Mouse (Mus musculus) Muller cell, postnatal 12 days (primary cell): ENCODE results near the gene Frmd5.
A peak's percentile ranks its signal among the peaks of the same experiment; 100 is the strongest.

Source experiments
- DNase-seq: peaks from one replicate; pipeline ENCODE4 v3.0.0-alpha.2; 2015; ENCODE audit errors: inconsistent ontology term

Frmd5 gene

DNA sequence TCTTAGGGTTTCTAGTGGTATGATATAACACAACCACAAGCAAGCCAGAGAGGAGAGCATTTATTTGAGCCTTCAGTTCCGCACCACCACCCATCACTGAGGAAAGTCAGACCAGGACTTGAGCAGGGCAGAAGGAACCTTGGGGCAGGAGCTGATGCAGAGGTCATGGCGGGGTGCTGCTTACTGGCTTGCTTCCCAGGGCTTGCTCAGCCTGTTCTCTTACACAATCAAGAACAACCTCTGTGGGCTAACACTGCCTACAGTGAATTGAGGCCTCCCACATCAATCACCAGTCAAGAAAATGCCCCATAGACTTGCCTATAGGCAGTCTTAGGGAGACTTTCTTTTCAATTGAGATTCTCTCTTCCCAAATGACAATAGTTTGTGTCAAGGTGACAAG lies 118.8 kb downstream of the Frmd5 start:
- DNase-seq, result no peak

DNA sequence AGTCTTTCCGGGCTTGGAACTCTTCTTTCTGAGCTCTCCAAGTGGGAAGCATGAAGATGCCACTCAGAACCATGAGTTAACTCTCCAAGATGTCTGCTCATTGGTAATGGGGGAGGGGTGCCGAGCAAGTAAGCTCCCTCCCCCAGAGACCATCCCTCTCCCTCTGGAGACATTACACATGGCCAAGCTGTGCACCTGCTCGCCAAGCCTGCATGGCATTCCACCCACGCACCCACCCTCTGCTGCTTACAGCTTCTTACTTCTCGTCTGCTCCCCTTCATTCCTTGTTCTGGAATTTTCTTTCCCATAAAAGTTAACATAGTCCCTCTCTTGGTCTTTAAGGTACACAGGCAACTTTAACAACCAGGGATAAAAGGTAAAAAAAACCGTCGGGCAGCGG lies 123.3 kb downstream of the Frmd5 start:
- no peak for DNase-seq

DNA sequence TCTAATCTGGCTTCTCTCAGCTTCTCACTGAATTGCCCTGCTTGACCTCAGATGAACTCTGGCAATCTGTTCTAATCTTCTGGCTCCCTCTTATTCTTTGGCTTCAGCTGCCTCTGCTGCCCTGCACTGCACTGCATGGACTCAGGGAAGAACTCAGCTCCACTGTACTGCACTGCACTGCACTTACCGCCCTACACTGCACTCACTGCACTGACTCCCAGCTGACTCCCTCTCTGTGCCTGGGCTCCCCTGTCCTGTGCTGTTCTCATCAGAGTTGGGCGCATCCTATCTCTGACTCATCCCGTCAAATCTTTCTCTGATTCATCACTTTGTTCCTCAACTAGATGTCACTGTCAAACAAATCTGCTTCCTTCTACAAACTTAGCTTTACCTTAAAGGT lies 124.5 kb downstream of the Frmd5 start:
- DNase-seq, result no peak

DNA sequence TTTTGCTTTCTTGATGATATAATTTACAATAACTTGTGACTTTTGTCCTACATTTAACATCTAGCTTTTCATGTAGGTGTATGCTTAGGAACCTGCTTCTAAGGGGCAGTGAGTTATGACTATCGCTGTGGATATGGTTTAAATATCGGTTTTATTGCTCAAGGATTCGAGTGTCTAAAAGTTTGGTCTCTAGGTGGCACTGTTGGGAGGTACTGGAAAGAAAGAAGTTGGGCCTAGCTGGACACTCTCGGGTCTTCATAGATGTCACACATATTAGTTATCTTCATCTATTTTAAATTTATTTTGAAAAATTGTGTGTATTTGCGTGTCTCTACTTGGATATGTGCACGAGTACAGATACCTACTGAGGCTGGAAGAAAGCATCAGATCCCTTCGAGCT lies 127.2 kb downstream of the Frmd5 start:
- DNase-seq, result no peak

DNA sequence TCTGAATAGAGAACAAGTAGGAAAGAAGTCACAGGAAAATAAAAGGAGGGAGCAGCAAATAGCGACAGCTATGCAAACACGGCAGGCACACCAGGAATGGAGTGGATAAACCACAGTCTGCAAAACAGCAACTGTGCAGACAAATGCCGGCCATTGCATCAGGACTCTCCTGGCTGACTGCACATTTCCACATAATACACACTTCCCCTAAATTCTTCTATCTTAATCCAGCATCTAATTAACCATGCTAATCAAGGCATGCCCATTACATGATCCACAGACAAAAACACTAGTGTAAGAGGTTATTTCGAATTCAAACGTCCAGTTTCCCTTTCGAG lies 129.3 kb downstream of the Frmd5 start:
- peak; percentile 54 for DNase-seq

DNA sequence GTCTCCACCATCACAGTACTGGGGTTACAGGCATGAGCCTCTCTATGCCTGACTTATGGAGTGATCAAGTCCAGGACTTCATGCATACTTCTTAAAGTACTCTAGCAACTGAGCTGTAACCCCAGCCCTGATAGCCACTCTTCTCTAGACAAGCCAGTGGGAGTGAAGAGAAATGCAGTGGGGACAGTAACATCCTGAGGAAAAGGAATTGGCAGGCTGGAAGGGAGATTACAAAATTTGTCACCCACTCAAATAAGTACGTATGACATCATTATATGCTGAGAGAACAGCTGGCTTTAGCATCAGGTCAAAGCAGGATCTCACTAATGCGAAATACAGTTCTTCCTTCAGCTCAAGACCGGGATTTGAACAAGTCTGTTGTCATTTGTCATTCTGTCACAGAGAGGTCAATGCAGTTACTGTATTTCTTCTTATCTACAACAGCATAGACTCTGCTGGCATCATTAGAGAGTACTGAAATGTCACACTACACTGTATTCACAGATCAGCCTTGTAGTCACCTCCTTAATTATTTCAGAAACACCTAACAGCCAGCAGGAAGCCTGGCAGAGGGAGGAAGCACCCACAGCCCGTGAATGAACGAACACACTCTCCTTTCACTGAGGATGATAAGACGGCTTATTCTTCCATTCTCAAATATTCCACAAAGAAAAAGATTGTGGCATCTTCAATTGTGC lies 129.8 kb downstream of the Frmd5 start:
- DNase-seq, result no peak

DNA sequence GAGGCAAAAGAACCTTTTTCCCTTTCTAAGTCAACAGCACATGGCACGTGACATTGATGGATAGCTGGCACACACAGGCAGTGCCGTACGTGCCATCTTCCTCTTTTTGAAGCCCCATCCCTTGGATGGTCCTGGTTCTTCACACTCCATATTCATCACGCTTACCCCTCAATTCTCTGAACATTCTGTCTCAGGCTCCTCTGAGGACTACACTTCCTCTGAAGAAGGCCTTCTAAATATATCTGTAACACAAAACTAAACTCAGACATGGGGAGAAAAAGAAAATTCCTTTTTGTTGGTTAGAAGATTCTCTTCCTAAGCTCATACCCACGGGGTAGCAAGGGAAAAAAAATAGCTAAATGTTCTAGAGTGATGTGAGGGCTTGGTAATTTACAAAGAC lies 131.0 kb downstream of the Frmd5 start:
- no peak for DNase-seq

DNA sequence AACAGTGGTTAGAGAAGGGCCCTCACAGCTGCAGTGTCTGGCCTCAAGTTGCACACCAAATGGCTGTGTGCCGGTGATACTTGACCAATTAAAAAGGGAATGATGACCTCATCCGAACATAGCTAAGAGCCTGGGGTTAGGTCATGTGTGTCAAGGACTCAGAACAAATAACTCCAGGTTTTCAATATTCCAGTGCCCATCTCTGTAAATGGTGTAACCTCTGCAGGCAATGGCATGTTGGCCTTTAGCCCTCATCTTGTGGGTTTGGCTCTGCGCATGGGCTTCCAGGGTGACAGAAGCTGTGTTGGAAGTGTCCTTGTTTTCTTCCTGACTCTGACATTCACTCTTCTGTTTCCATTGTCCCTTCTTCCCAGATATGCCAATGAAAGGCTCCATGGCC lies 131.8 kb downstream of the Frmd5 start:
- DNase-seq, result peak; percentile 54

DNA sequence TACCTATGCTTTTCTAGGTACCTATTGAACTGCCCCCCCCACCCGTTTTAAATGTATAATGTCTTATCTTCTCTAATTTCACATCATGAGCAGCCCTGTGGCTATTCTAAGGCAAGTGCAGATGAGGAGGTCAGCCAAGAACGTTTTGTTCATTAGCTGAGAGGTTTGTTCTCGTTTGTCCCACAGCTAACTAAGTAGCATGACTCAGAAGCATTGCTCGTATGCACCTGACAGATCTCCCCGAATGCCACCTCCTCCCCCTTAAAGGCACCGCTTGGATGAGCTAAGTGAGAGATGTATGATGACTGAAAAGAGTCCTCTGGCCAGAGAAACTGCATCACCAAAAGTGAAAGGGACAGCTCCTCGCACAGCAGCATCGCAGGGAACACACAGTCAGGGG lies 132.7 kb downstream of the Frmd5 start:
- DNase-seq, result peak; percentile 81

DNA sequence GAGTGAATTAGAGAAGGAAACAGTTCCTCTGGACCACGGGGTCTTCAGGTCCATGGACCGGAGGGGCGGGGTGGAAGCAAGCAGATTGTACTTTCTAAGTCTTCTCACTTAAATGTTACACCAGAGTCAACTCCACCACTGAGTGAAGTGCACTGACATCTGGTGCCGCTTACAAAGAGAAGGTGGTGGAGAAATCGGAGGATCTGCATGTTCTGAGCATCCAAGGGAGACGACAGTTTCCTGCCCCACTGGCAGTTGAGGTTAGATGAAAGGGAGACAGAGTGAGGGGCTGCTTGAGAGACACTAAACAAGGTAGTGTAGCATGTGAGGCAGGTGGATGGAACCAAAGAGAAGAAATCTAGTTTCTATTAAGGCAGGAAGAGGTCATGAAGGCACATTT lies 137.0 kb downstream of the Frmd5 start:
- no peak for DNase-seq

DNA sequence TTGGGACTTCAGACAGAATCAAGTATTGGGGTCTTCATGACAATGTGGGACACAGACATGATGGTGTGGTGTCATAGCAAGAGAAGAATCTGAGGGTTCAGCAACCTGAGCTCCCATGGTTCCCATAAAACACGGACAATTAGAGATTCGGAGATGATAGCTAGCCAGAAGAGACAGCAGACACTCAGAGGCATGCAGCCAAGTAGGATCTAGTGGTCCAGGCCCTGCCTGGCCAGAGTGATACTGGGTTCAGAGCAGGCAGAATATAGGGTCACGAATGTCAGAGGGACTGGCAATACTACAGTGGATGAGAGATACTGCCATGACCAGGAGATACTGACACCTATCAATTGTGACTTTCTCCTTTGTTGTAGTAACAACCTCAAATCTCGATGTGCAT lies 138.6 kb downstream of the Frmd5 start:
- DNase-seq, result no peak

DNA sequence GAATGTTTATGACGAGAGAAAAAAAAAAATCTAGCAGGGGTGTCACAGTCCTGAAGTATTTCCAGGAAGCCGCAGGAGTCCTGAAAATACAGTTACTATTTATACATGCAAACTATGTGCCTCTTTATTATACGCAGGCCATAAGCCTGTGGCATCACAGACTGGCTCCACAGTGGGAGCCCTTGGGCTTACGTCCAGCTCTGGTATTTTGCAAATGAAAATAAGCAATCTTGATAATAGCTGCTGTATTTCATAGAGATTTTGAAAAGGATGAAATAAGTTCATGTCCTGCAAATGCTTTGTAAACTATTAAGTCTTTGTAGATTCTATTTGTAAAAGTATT lies 145.8 kb downstream of the Frmd5 start:
- DNase-seq, result no peak

DNA sequence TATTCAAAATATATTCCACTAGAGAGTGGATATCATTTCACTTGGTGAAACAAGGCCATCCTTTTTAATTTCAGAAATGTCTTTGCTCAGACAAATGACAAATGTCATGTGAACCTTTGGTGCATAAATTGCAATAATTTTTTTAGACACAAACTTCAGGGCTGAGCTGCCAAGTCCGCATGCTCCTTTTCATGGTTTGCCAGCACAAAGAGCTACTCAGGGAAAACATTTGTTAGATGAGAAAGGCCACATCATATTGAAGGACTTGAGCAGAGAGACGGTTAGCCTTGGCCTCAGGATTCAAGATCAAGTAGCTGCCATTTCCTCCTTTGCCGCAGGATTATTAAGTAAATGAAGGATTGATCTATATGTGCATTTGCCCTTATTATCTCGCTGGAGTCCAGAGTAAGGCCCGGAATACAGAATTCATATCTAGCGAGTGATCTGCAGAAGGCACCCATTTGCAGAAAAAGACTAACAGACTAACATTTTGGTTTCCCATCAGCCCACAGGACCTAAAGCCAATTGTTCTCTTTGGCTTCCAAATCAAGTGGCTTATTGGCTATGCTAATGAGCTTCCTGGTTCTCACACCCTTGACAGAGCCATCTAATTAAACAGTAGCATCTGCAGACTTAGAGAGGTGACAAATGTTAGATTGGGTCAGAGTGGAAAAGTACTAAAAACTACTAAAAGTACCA lies 146.3 kb downstream of the Frmd5 start:
- no peak for DNase-seq

DNA sequence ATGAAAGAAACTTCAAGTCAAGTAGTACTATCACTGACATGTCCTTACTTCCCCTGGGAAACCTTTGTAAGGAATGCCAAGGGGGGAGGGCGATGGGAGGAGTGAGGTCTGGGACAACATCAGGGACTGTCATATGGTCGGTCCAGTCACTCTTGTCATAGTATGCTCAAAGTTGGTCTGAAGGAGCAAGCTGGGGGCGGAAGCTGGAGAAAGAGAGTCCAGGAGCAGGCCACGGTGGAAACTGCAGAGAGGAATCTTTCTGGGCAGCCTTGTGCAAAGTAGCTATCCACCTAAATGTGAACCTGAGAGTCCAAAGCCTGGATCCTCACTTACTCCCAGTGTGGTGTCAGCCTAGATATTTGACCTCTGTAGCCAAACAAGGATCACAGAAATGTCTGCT lies 147.5 kb downstream of the Frmd5 start:
- no peak for DNase-seq

DNA sequence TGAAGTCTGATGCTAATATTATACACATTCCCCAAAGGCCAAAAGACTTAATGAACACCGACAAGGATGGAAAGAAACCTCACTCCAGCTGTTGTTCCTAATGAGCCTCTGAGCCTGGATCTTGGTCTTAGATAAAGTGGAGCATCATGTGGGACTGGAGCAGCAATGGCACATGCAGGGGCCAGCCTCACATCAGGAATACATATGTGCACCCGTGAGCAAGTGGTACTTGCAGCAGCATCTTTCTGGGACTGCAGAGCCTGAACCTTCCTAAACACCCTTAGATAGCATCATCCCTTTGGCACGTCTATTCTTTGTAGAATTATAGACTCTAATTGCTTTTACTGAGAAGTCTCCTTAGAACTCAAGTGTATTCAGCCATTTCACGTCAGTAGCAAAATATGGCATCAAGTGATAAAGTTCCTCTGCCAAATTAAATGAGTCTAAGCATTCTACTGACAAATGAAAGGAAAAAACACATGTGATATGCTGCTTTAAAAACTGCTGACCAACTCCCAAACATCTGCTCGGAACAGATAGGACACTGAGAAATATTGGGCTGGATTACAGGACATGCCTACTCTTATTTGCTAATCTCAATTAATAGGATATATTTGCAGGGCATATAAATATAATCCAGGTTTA lies 148.6 kb downstream of the Frmd5 start:
- no peak for DNase-seq

DNA sequence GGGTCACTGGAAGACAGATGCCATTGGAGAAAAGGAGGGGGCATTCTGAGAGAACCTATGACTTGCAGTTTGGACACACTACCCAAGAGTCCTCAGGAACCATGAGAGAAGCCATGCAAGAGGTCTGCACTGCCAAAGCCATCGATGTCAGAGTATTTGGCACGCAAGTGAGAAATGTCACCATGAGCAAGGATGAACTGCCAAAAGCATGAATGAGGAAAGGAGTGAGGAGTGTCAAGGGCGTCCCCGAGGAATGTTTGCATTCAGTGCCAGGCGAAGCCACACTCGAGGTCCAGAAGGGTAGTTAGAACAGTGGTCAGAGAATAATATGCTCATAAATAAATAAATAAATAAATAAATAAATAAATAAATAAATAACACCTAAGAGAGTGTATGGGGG lies 150.9 kb downstream of the Frmd5 start:
- no peak for DNase-seq

DNA sequence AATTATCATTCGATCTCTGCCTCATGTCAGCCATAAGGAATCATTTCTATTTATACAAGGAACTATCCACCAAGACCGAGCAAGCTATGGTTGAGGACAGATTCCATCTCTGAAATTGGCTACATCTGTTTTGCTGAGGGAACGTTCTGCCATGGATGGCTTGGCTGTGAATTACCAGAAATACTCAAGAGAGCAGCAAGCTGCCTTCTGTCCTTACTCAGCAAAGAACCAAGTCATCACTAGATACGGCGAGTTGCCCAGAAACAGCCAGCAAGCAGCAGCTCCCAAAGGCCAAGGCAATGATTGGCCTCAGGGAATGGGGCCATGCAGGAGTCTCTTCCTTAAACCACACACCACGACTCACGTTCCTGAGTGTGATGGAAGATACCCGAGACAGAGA lies 151.8 kb downstream of the Frmd5 start:
- no peak for DNase-seq

DNA sequence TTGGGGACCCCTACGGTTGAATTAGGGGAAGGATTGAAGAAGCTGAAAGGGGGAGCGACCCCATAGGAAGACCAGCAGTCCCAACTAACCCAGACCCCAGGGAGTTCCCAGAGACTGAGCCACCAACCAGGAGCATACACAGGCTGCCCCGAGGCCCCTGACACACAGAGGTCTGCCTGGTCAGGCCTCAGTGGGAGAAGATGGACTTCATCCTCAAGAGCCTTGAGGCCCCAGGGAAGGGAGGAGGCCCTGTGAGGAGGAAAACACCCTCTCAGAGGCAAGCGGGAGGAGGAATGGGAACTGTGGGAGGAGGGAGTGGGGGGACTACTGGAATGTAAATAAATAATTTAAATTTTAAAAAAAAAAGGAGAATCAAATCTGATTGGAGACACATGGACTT lies 160.4 kb downstream of the Frmd5 start:
- no peak for DNase-seq

DNA sequence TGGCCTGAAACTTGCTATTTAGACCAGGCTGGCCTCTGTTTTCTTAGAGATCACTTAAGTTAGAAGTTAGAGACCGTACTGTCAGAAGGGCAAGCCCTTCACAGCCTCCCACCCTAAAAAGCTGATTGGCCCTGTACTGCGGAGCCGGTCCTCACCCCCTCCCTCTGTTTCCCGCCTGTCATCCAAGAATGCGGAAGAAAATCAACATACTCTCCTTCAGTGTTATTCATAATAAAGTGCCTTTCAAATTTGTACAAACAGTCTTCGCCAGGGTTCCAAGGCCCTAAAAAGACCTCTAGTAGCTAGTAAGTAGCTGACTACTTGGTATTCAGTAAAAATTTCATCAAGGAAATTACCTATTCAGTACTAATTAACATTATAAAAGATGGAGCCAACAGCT lies 164.0 kb downstream of the Frmd5 start:
- no peak for DNase-seq

DNA sequence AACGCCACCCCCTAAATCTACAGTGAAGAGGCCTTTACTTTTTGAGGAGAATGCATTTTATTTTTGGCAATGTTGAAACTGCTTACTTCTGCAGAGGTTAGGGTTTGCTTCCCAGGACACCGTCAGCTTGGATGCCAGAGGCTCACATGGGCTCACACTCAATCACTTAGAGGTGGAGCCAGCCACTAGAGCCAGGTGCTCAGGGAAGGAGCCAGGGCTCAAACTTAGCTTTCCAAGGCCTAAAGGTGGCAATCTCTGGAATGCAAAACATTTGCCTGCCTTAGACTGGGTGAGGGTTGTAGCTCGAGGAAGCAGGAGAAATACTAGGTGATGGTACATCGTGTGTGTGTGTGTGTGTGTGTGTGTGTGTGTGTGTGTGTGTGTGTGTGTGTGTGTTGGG lies 174.8 kb downstream of the Frmd5 start:
- DNase-seq, result no peak

DNA sequence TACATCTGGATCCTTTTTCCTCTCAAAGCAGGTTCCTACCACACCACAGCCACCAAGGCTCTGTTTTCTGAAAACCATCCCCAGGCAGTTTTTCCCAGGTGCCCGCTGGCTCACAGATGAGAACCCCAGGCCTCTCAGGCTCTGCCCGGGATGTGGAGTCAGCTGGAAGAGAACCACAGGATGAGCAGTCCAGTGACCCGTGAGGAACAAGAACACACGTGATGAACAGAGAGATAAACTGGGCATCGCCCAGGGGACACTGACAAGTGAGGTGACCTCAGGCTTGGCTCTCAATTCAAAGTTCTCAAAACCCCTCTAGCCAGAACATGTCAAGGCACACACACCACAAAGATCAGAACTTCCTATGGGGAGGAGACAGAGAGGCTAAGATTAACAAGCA lies 176.6 kb downstream of the Frmd5 start:
- DNase-seq, result no peak

DNA sequence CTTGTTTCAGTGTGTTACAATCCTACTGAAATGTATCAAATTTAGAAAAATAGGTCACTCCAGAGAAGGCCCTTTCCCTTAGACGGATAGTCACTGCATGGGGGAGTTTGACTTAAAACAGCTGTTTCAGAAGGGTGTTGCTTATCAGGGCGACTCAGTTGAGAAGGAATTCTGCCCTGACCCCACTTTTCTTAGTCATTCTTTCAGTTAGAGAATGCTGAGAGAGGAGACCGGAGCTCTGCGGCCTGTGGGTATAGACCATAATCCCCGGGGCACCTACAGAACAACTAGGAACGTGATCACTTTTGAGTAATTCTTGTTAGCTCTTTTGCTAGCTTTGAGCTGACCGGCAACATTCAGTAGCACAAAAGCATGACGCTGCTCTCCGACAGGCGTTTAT lies 178.6 kb downstream of the Frmd5 start:
- DNase-seq, result no peak

DNA sequence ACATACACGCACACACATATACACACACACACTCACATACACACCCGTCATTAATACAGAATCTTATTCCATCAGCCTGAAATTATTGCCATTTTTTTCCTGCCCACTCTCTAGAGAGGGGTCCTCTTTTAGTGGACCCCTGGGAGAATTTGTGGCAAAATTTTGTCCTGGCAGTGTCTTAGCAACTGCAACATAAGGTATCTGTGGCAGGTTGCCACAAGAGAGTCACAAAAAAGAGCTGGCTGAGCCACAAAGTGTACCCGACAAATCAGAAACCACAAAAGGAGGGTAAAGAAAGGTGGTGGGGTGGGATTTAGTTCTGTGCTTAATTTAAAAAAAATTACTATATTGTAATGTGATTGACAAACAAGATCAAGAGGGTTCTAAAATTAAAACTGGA lies 181.0 kb downstream of the Frmd5 start:
- DNase-seq, result no peak
